Comparison of ENCODE assay signal across 18 mouse cellular contexts in genomic region chr15:30632113-30632735, GRCm38 (mm10).
"Had no signal": no experiment of that assay in that cellular context is flagged by ENCODE, and none has a peak within 500 bp of the region (broad histone marks: within the 10 kb centered on the region; RNA-seq: fewer than 3 reads in every experiment).

No protein-coding gene starts in this region.

- H3K27ac ChIP-seq: kidney, postnatal 0 days; layer of hippocampus, adult 2 months; left cerebral cortex, adult 2 months; liver, embryonic 13.5 days; midbrain, embryonic 10.5 days; stomach, postnatal 0 days had no signal

- H3K36me3 ChIP-seq: liver, embryonic 13.5 days; midbrain, embryonic 10.5 days had no signal

- H3K4me2 ChIP-seq: liver, embryonic 13.5 days had no signal

- DNase-seq: kidney, adult 2 months; kidney, postnatal 25 days; layer of hippocampus, postnatal 36 days; liver, embryonic 13.5 days; lung, adult 2 months; lung, postnatal 14 days; lung, postnatal 4 days; midbrain, embryonic 14.5 days; retina, postnatal 1 day; thymus, adult 2 months; thymus, postnatal 14 days; thymus, postnatal 4 days had no signal

- H3K9me3 ChIP-seq: liver, embryonic 13.5 days; midbrain, embryonic 10.5 days had no signal

- H3K27me3 ChIP-seq: liver, embryonic 13.5 days; megakaryocyte, embryonic 14.5 days had no signal

- H3K9ac ChIP-seq: liver, embryonic 13.5 days had no signal

- H3K4me1 ChIP-seq: liver, embryonic 13.5 days; megakaryocyte, embryonic 14.5 days had no signal

- H3K4me3 ChIP-seq: layer of hippocampus, adult 2 months; left cerebral cortex, adult 2 months; liver, embryonic 13.5 days; megakaryocyte, embryonic 14.5 days; midbrain, embryonic 10.5 days had no signal
